Mouse (Mus musculus): Measurements from ENCODE around the gene Rab25. TPM values are rescaled to one million over a fixed set of nuclear protein-coding genes. Genes with fewer than 3 reads are reported as not detected.

Rab25 gene
- polyA plus RNA-seq, 1 experiment: 0.07 TPM

GRCm38 (mm10) chr3:88533706-88534105 lies 14.4 kb downstream of the Rab25 start:
- Histone ChIP-seq H3ac (ENCODE audit: control insufficient read depth, insufficient read length, low read depth) (no peak overlapping the region), H3K79me2 (ENCODE audit: control insufficient read depth, insufficient read depth) (peaks cover 98% of the 10 kb centered on the region), H3K36me3 (ENCODE audit: control insufficient read depth, insufficient read depth) (peaks cover 12% of the 10 kb centered on the region), H3K79me3 (ENCODE audit: low read depth) (peaks cover 44% of the 10 kb centered on the region), H3K4me3 (ENCODE audit: insufficient read depth, poor library complexity, severe bottlenecking) (peak overlapping the region; percentile 87), H3K27me3 (ENCODE audit: control insufficient read depth, insufficient read depth, insufficient read length) (no peaks in the 10 kb centered on the region)
- TF ChIP-seq CEBPB (IDR thresholded peaks at IDR 0.05; ENCODE audit: low read depth) (no peak), MYOD1 (IDR thresholded peaks at IDR 0.05; ENCODE audit: control insufficient read depth, insufficient read length, low read depth) (no peak), USF1 (IDR thresholded peaks at IDR 0.05; ENCODE audit: low read depth) (no peak), FOSL1 (IDR thresholded peaks at IDR 0.05; ENCODE audit: insufficient read depth, low read length, poor library complexity, severe bottlenecking) (no peak), CTCF (IDR thresholded peaks at IDR 0.05; ENCODE audit: control insufficient read depth, insufficient read depth, insufficient read length) (no peak), MYOG (IDR thresholded peaks at IDR 0.05; ENCODE audit: control insufficient read depth, extremely low read depth, insufficient read length) (no peak), MAX (IDR thresholded peaks at IDR 0.05) (no peak)

GRCm38 (mm10) chr3:88532689-88533511 lies 15.2 kb downstream of the Rab25 start:
- Histone ChIP-seq H3K4me3 (ENCODE audit: insufficient read depth, poor library complexity, severe bottlenecking) (peak overlapping the region; percentile 87), H3K79me2 (ENCODE audit: control insufficient read depth, insufficient read depth) (peaks cover 98% of the 10 kb centered on the region)

GRCm38 (mm10) chr3:88532299-88532674 lies 15.8 kb downstream of the Rab25 start, which contains the start of gene Mex3a:
Mex3a (plus strand) TSS chr3:88532395.
- Histone ChIP-seq H3K4me3 (ENCODE audit: insufficient read depth, poor library complexity, severe bottlenecking) (peak within 1 kb of the TSS; percentile 87), H3K27me3 (ENCODE audit: control insufficient read depth, insufficient read depth, insufficient read length) (no peaks in the 10 kb centered on the region), H3K79me3 (ENCODE audit: low read depth) (peaks cover 41% of the 10 kb centered on the region), H3K79me2 (ENCODE audit: control insufficient read depth, insufficient read depth) (peaks cover 93% of the 10 kb centered on the region), H3K36me3 (ENCODE audit: control insufficient read depth, insufficient read depth) (peaks cover 12% of the 10 kb centered on the region), H3ac (ENCODE audit: control insufficient read depth, insufficient read length, low read depth) (peak within 1 kb of the TSS; percentile 96)
- TF ChIP-seq USF1 (IDR thresholded peaks at IDR 0.05; ENCODE audit: low read depth) (no peak), FOSL1 (IDR thresholded peaks at IDR 0.05; ENCODE audit: insufficient read depth, low read length, poor library complexity, severe bottlenecking) (no peak), CEBPB (IDR thresholded peaks at IDR 0.05; ENCODE audit: low read depth) (no peak), MAX (IDR thresholded peaks at IDR 0.05) (no peak), CTCF (IDR thresholded peaks at IDR 0.05; ENCODE audit: control insufficient read depth, insufficient read depth, insufficient read length) (no peak), MYOD1 (IDR thresholded peaks at IDR 0.05; ENCODE audit: control insufficient read depth, insufficient read length, low read depth) (no peak), MYOG (IDR thresholded peaks at IDR 0.05; ENCODE audit: control insufficient read depth, extremely low read depth, insufficient read length) (no peak)

More at GRCm38 (mm10) chr3:88532689-88533511, 15.2 kb downstream of the Rab25 start:
- Histone ChIP-seq H3K27me3 (ENCODE audit: control insufficient read depth, insufficient read depth, insufficient read length) (no peaks in the 10 kb centered on the region), H3ac (ENCODE audit: control insufficient read depth, insufficient read length, low read depth) (peak overlapping the region; percentile 96), H3K79me3 (ENCODE audit: low read depth) (peaks cover 44% of the 10 kb centered on the region), H3K36me3 (ENCODE audit: control insufficient read depth, insufficient read depth) (peaks cover 12% of the 10 kb centered on the region)
- TF ChIP-seq MAX (IDR thresholded peaks at IDR 0.05): peak; percentile 35
- no peak for TF ChIP-seq MYOG (IDR thresholded peaks at IDR 0.05; ENCODE audit: control insufficient read depth, extremely low read depth, insufficient read length)

- Histone ChIP-seq H3ac (ENCODE audit: control insufficient read depth, insufficient read length, low read depth) (peak overlapping the region; percentile 96), H3K79me3 (ENCODE audit: low read depth) (peaks cover 41% of the 10 kb centered on the region), H3K79me2 (ENCODE audit: control insufficient read depth, insufficient read depth) (peaks cover 88% of the 10 kb centered on the region), H3K36me3 (ENCODE audit: control insufficient read depth, insufficient read depth) (peaks cover 7% of the 10 kb centered on the region), H3K4me3 (ENCODE audit: insufficient read depth, poor library complexity, severe bottlenecking) (peak overlapping the region; percentile 87), H3K27me3 (ENCODE audit: control insufficient read depth, insufficient read depth, insufficient read length) (no peaks in the 10 kb centered on the region)
- TF ChIP-seq CEBPB (IDR thresholded peaks at IDR 0.05; ENCODE audit: low read depth): no peak
- TF ChIP-seq CTCF (IDR thresholded peaks at IDR 0.05; ENCODE audit: control insufficient read depth, insufficient read depth, insufficient read length): no peak
- no peak for TF ChIP-seq MYOD1 (IDR thresholded peaks at IDR 0.05; ENCODE audit: control insufficient read depth, insufficient read length, low read depth)
- no peak for TF ChIP-seq USF1 (IDR thresholded peaks at IDR 0.05; ENCODE audit: low read depth)
- no peak for TF ChIP-seq MAX (IDR thresholded peaks at IDR 0.05)
- TF ChIP-seq FOSL1 (IDR thresholded peaks at IDR 0.05; ENCODE audit: insufficient read depth, low read length, poor library complexity, severe bottlenecking): no peak
Observed at GRCm38 (mm10) chr3:88531348-88532298, 16.5 kb downstream of the Rab25 start.

- H3ac ChIP-seq (ENCODE audit: control insufficient read depth, insufficient read length, low read depth): peak overlapping the region; percentile 48
- TF ChIP-seq CEBPB (IDR thresholded peaks at IDR 0.05; ENCODE audit: low read depth) (no peak), MYOG (IDR thresholded peaks at IDR 0.05; ENCODE audit: control insufficient read depth, extremely low read depth, insufficient read length) (no peak), CTCF (IDR thresholded peaks at IDR 0.05; ENCODE audit: control insufficient read depth, insufficient read depth, insufficient read length) (no peak), USF1 (IDR thresholded peaks at IDR 0.05; ENCODE audit: low read depth) (no peak), MYOD1 (IDR thresholded peaks at IDR 0.05; ENCODE audit: control insufficient read depth, insufficient read length, low read depth) (no peak), FOSL1 (IDR thresholded peaks at IDR 0.05; ENCODE audit: insufficient read depth, low read length, poor library complexity, severe bottlenecking) (no peak), MAX (IDR thresholded peaks at IDR 0.05) (no peak)
- peak overlapping the region; percentile 87 for H3K4me3 ChIP-seq (ENCODE audit: insufficient read depth, poor library complexity, severe bottlenecking)
- H3K27me3 ChIP-seq (ENCODE audit: control insufficient read depth, insufficient read depth, insufficient read length): no peaks in the 10 kb centered on the region
- no peaks in the 10 kb centered on the region for H3K36me3 ChIP-seq (ENCODE audit: control insufficient read depth, insufficient read depth)
- H3K79me2 ChIP-seq (ENCODE audit: control insufficient read depth, insufficient read depth): peaks cover 82% of the 10 kb centered on the region
- H3K79me3 ChIP-seq (ENCODE audit: low read depth): peaks cover 34% of the 10 kb centered on the region
Observed at GRCm38 (mm10) chr3:88530082-88530864, 17.8 kb downstream of the Rab25 start.

Data from C2C12 (cell line).